Mouse (Mus musculus) E14TG2a.4 (cell line): Measurements from ENCODE around the gene Eng.

Experiments used
- H3K27me3 ChIP-seq: 2 replicates; pipeline ENCODE4 v1.6.1; 2014; ENCODE audit warnings: low read length, control low read depth; ENCODE audit not compliant: insufficient read depth
- H3K36me3 ChIP-seq: 2 replicates; pipeline ENCODE4 v1.6.1; 2014; ENCODE audit warnings: low read length, control low read depth; ENCODE audit not compliant: insufficient read depth
- H3K4me1 ChIP-seq: replicated peaks from 2 replicates; pipeline ENCODE4 v1.6.1; 2014; ENCODE audit warnings: low read depth, low read length, control low read depth
- H3K4me3 ChIP-seq: replicated peaks from 2 replicates; pipeline ENCODE4 v1.5.1; 2014; ENCODE audit warnings: mild to moderate bottlenecking, low read length
- H3K9me3 ChIP-seq: 2 replicates; pipeline ENCODE4 v1.6.1; 2014; ENCODE audit warnings: low read length, control low read depth
- CTCF ChIP-seq: conservative IDR thresholded peaks from 2 replicates; pipeline ENCODE4 v1.5.1; 2014; ENCODE audit warnings: low read length
- NANOG ChIP-seq: IDR thresholded peaks from 2 replicates; pipeline ENCODE4 v1.6.1; 2014; ENCODE audit warnings: borderline replicate concordance, low read length, mixed read lengths
- POU5F1 ChIP-seq: IDR thresholded peaks from 2 replicates; pipeline ENCODE4 v1.6.1; 2014; ENCODE audit warnings: low read length, borderline replicate concordance

Eng gene

DNA sequence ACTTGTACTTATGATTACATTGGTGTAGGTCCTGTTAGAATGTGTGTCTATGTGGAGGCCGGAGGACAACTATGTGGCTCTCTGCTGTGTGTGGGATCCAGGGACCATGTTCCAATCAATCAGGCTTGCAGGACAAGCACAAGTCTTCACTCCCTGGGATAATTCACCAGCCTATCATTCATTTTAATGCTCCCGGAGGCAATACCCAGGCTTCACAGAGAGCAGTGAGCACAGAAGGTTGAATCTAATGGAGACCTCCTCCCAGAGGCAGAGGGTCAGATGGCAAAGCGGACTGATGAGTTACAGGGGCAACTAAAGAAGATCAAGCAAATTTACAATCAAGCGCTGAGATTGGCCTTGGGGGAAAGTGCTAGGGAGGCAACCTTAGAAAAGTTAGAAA is 83.2 kb downstream of the Eng start:
- TF ChIP-seq NANOG (no peak), CTCF (no peak), POU5F1 (no peak)
- Histone ChIP-seq H3K4me3 (no peak overlapping the region), H3K27me3 (peaks cover 7% of the 10 kb centered on the region; the same call in 1 of the 2 replicates), H3K4me1 (peaks cover 40% of the 10 kb centered on the region), H3K36me3 (no peaks in the 10 kb centered on the region), H3K9me3 (no peaks in the 10 kb centered on the region)

DNA sequence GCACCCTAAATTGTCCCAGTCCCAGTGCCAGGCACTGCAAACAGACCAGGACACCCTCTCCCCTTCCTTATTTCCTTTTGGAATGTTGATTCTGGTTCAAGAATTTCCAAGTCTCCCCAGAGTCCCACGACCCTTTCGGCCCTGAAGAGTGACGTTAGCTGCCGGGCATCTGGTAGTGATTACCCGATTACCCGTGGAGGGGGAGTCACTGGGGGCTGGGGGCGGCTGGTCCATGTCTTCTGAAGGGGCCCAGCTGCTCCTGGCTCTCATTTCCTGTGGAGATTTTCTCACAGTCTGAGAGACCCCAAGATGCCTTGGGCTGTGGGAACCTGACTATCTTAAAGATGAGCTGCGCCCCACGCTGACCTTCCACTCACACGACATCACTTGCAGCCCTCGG is 84.5 kb downstream of the Eng start:
- no peak overlapping the region for H3K4me3 ChIP-seq
- TF ChIP-seq POU5F1 (no peak), NANOG (no peak), CTCF (no peak)
- H3K9me3 ChIP-seq: no peaks in the 10 kb centered on the region
- H3K4me1 ChIP-seq: peaks cover 35% of the 10 kb centered on the region
- no peaks in the 10 kb centered on the region for H3K36me3 ChIP-seq
- H3K27me3 ChIP-seq: peaks cover 7% of the 10 kb centered on the region; the same call in 1 of the 2 replicates

DNA sequence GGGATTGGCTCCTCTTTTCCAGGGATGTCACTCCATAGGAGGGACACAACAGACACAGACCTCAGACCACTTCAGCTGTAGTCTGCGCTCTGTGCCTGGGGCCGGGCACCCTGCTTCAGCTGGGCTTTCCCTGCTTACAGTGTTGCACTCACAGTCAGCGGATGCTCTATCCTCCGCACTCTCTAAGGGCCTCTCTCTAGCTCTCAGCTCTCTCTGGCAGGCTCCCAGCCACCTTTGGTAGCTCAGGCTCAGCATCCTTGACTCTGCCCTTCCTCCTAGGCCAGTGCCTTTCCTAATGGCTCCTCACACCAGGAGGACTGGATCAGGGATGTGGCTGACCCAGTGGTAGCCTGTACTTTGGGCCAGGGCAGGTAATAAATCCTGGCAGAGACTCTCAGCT is 85.5 kb downstream of the Eng start:
- Histone ChIP-seq H3K9me3 (peaks cover 7% of the 10 kb centered on the region), H3K4me1 (peaks cover 33% of the 10 kb centered on the region), H3K4me3 (no peak overlapping the region), H3K27me3 (peaks cover 12% of the 10 kb centered on the region), H3K36me3 (no peaks in the 10 kb centered on the region)
- TF ChIP-seq CTCF: no peak
